Mouse (Mus musculus) thymus, postnatal 36 days (tissue): ENCODE data around the gene Ccdc9.
"Not testable (repeated sequence)": the region's sequence is repeated elsewhere in the genome, so short reads cannot be mapped to it uniquely, and the experiment has no call there.

Experiments
- DNase-seq, 2 experiments: peaks; one replicate each; pipeline ENCODE4 v3.0.0; 2022; ENCODE audit warnings: mixed read lengths in 2 of 2

Gene Ccdc9

GRCm38 (mm10) chr7:16308093-16308492 is 21.5 kb upstream of the Ccdc9 start, which contains the start of gene Bbc3:
Gene Bbc3 (plus strand): TSS chr7:16308393.
- DNase-seq, result not testable (repeated sequence)

- DNase-seq, result not testable (repeated sequence)
Observed at GRCm38 (mm10) chr7:16307141-16307540, 20.5 kb upstream of the Ccdc9 start.

GRCm38 (mm10) chr7:16299419-16300035 is 12.9 kb upstream of the Ccdc9 start:
- DNase-seq, result peak; percentile 64 to 77

GRCm38 (mm10) chr7:16298927-16299326 is 12.3 kb upstream of the Ccdc9 start:
- DNase-seq, result no peak

GRCm38 (mm10) chr7:16297616-16298015 is 11.0 kb upstream of the Ccdc9 start:
- no peak for DNase-seq

- DNase-seq, result peak; percentile 88 to 90
Observed at GRCm38 (mm10) chr7:16296766-16297390, 10.3 kb upstream of the Ccdc9 start.

- no peak for DNase-seq
Observed at GRCm38 (mm10) chr7:16296146-16296545, 9.6 kb upstream of the Ccdc9 start.

GRCm38 (mm10) chr7:16295321-16295900 is 8.8 kb upstream of the Ccdc9 start:
- peak; percentile 81 to 90 for DNase-seq

GRCm38 (mm10) chr7:16294837-16295236 is 8.2 kb upstream of the Ccdc9 start:
- peak; percentile 94 to 95 for DNase-seq

GRCm38 (mm10) chr7:16294346-16294745 is 7.8 kb upstream of the Ccdc9 start:
- DNase-seq, result peak; percentile 53 to 62

- DNase-seq, result no peak
Observed at GRCm38 (mm10) chr7:16287791-16288190, 1.2 kb upstream of the Ccdc9 start.

- DNase-seq, result no peak
Observed at GRCm38 (mm10) chr7:16287016-16287415, 421 bp upstream of the Ccdc9 start.

- peak; percentile 48 to 72 for DNase-seq
Observed at GRCm38 (mm10) chr7:16285450-16286025, 1.1 kb downstream of the Ccdc9 start.

GRCm38 (mm10) chr7:16284904-16285303 is 1.7 kb downstream of the Ccdc9 start:
- no peak for DNase-seq

- DNase-seq, result no peak
Observed at GRCm38 (mm10) chr7:16284001-16284400, 2.6 kb downstream of the Ccdc9 start.

GRCm38 (mm10) chr7:16282334-16282733 is 4.3 kb downstream of the Ccdc9 start:
- DNase-seq, result no peak

- no peak for DNase-seq
Observed at GRCm38 (mm10) chr7:16280721-16281120, 5.9 kb downstream of the Ccdc9 start.

GRCm38 (mm10) chr7:16274922-16275890 is 11.4 kb downstream of the Ccdc9 start:
- no peak for DNase-seq

GRCm38 (mm10) chr7:16273766-16274140 is 12.8 kb downstream of the Ccdc9 start:
- DNase-seq, result peak; percentile 87 to 89

GRCm38 (mm10) chr7:16273081-16273765 is 13.4 kb downstream of the Ccdc9 start, which contains the start of gene Inafm1:
Gene Inafm1 (minus strand): TSS chr7:16273617.
- DNase-seq, result peak; percentile 87 to 91

GRCm38 (mm10) chr7:16272681-16273080 is 13.9 kb downstream of the Ccdc9 start:
- DNase-seq, result peak in 1 of 2 experiments; percentile 71

GRCm38 (mm10) chr7:16271139-16271538 is 15.5 kb downstream of the Ccdc9 start:
- no peak for DNase-seq
